Mouse (Mus musculus): ENCODE measurements around the gene Nms.

GRCm38 (mm10) chr1:38891444-38891843 lies 47.5 kb upstream of the Nms start:
- no peak for TF ChIP-seq POU5F1 (IDR thresholded peaks at IDR 0.05; ENCODE audit: borderline replicate concordance, low read length)
- TF ChIP-seq CTCF (conservative IDR thresholded peaks at IDR 0.05; ENCODE audit: low read length): no peak
- no peak for TF ChIP-seq NANOG (IDR thresholded peaks at IDR 0.05; ENCODE audit: borderline replicate concordance, low read length)

All from E14TG2a.4 (cell line).